Mouse (Mus musculus) limb, embryonic 15.5 days (tissue): ENCODE measurements around the gene 2900092C05Rik. TPM values are rescaled to one million over a fixed set of nuclear protein-coding genes. Genes with fewer than 3 reads are reported as not detected.

Source experiments
- ATAC-seq: fragments of 200-750 bp; cut with Nextera tagmentation; 2 replicates; pipeline ENCODE4 v1.8.0; 2017; ENCODE audit warnings: low read depth, moderate TSS enrichment; ENCODE audit not compliant: insufficient number of reproducible peaks, low FRiP score, low TSS enrichment
- H3K27ac ChIP-seq: fragments of 300-500 bp; sonication (generic); 2 replicates; pipeline ENCODE4 v1.5.1; 2015; ENCODE audit warnings: moderate library complexity, mild to moderate bottlenecking, inconsistent platforms
- H3K27me3 ChIP-seq: fragments of 300-500 bp; sonication (generic); 2 replicates; pipeline ENCODE4 v1.6.1; 2015; ENCODE audit warnings: inconsistent platforms
- H3K36me3 ChIP-seq: fragments of 300-500 bp; sonication (generic); 2 replicates; pipeline ENCODE4 v1.6.1; 2015; ENCODE audit warnings: inconsistent platforms
- H3K4me1 ChIP-seq: fragments of 300-500 bp; sonication (generic); 2 replicates; pipeline ENCODE4 v1.6.1; 2015; ENCODE audit warnings: inconsistent platforms
- H3K4me2 ChIP-seq: fragments of 300-500 bp; sonication (generic); 2 replicates; pipeline ENCODE4 v1.6.1; 2015; ENCODE audit warnings: mild to moderate bottlenecking, inconsistent platforms
- H3K4me3 ChIP-seq: fragments of 300-500 bp; sonication (generic); 2 replicates; pipeline ENCODE4 v1.5.1; 2015; ENCODE audit warnings: mild to moderate bottlenecking, inconsistent platforms
- H3K9ac ChIP-seq: fragments of 300-500 bp; sonication (generic); 2 replicates; pipeline ENCODE4 v1.6.1; 2015; ENCODE audit warnings: inconsistent platforms
- H3K9me3 ChIP-seq: fragments of 300-500 bp; sonication (generic); 2 replicates; pipeline ENCODE4 v1.6.1; 2016; ENCODE audit warnings: inconsistent platforms
- WGBS: fragments of 180-500 bp; shearing (Covaris S2); methylation state at CpG from one replicate; pipeline ENCODE4 v1.1.7; 2015; 5-methylcytosine and 5-hydroxymethylcytosine counted together
- polyA plus RNA-seq: library from polyadenylated mRNA; unstranded; fragments of >200 nt; fragmentation: Nextera tagmentation; extraction: Ambion mirVana; gene quantifications from 2 replicates; pipeline ENCODE4 v1.2.1, GENCODE M21; 2015

Gene 2900092C05Rik
- not detected in 2 replicates for polyA plus RNA-seq

GRCm38 (mm10) chr7:12512217-12512616, at the start of gene 2900092C05Rik:
TSS of gene 2900092C05Rik (plus strand) at chr7:12512517.
- H3K4me2 ChIP-seq: no peak within 1 kb of the TSS
- H3K4me3 ChIP-seq: no peak within 1 kb of the TSS
- no peak within 1 kb of the TSS for H3K27ac ChIP-seq
- H3K9ac ChIP-seq: no peak within 1 kb of the TSS
- no peaks in the 10 kb centered on the region for H3K27me3 ChIP-seq
- no peak for ATAC-seq
- 60% methylated on average over 2 of the region's 2 CpGs for WGBS
- H3K36me3 ChIP-seq: no peaks in the 10 kb centered on the region
- no peaks in the 10 kb centered on the region for H3K9me3 ChIP-seq
- H3K4me1 ChIP-seq: no peaks in the 10 kb centered on the region

GRCm38 (mm10) chr7:12478158-12479008, 33.9 kb upstream of the 2900092C05Rik start, which contains the start of gene Zfp606:
TSS of gene Zfp606 (plus strand) at chr7:12478293.
- peaks cover 31% of the 10 kb centered on the region for H3K36me3 ChIP-seq
- peak; percentile 94 for ATAC-seq
- H3K4me3 ChIP-seq: peak within 1 kb of the TSS; percentile 64
- H3K4me2 ChIP-seq: peak within 1 kb of the TSS; percentile 43
- H3K9ac ChIP-seq: peak within 1 kb of the TSS; percentile 97
- 1% methylated on average over 50 of the region's 53 CpGs for WGBS
- 0 out of 2 replicates have a peak, but pooled peaks cover 4% of the 10 kb centered on the region for H3K4me1 ChIP-seq
- peak within 1 kb of the TSS; percentile 89 for H3K27ac ChIP-seq
- H3K27me3 ChIP-seq: no peaks in the 10 kb centered on the region
- H3K9me3 ChIP-seq: no peaks in the 10 kb centered on the region

GRCm38 (mm10) chr7:12479009-12479346, 33.3 kb upstream of the 2900092C05Rik start:
- Histone ChIP-seq H3K4me1 (0 out of 2 replicates have a peak, but pooled peaks cover 4% of the 10 kb centered on the region), H3K9ac (peak overlapping the region; percentile 97), H3K9me3 (no peaks in the 10 kb centered on the region), H3K27me3 (no peaks in the 10 kb centered on the region), H3K36me3 (peaks cover 37% of the 10 kb centered on the region), H3K27ac (peak overlapping the region; percentile 89; the same call in 1 of the 2 replicates), H3K4me2 (peak overlapping the region; percentile 43), H3K4me3 (peak overlapping the region; percentile 64)
- no peak for ATAC-seq
- under 1% methylated on average over 8 of the region's 8 CpGs for WGBS

GRCm38 (mm10) chr7:12479525-12479924, 32.8 kb upstream of the 2900092C05Rik start:
- Histone ChIP-seq H3K4me2 (peak overlapping the region; percentile 43), H3K36me3 (peaks cover 43% of the 10 kb centered on the region), H3K9ac (no peak overlapping the region), H3K27me3 (no peaks in the 10 kb centered on the region), H3K27ac (no peak overlapping the region), H3K9me3 (no peaks in the 10 kb centered on the region), H3K4me3 (peak overlapping the region; percentile 64), H3K4me1 (0 out of 2 replicates have a peak, but pooled peaks cover 4% of the 10 kb centered on the region)
- no peak for ATAC-seq
- WGBS: 83% methylated on average over 4 of the region's 4 CpGs

GRCm38 (mm10) chr7:12483771-12484170, 28.5 kb upstream of the 2900092C05Rik start:
- Histone ChIP-seq H3K4me1 (0 out of 2 replicates have a peak, but pooled peaks cover 4% of the 10 kb centered on the region), H3K4me2 (no peak overlapping the region), H3K9me3 (peaks cover 16% of the 10 kb centered on the region), H3K36me3 (peaks cover 85% of the 10 kb centered on the region), H3K4me3 (no peak overlapping the region), H3K9ac (no peak overlapping the region), H3K27ac (no peak overlapping the region), H3K27me3 (no peaks in the 10 kb centered on the region)
- ATAC-seq: no peak
- WGBS: 93% methylated on average over 6 of the region's 6 CpGs

- Histone ChIP-seq H3K36me3 (peaks cover 97% of the 10 kb centered on the region), H3K27ac (no peak overlapping the region), H3K4me1 (no peaks in the 10 kb centered on the region), H3K4me2 (no peak overlapping the region), H3K9me3 (peaks cover 34% of the 10 kb centered on the region), H3K9ac (no peak overlapping the region), H3K27me3 (no peaks in the 10 kb centered on the region), H3K4me3 (no peak overlapping the region)
- 94% methylated on average over 1 of the region's 1 CpGs for WGBS
- no peak for ATAC-seq
These were observed 26.4 kb upstream of the 2900092C05Rik start for GRCm38 (mm10) chr7:12485956-12486355.

- H3K27me3 ChIP-seq: no peaks in the 10 kb centered on the region
- peaks cover 36% of the 10 kb centered on the region for H3K9me3 ChIP-seq
- H3K9ac ChIP-seq: no peak overlapping the region
- peaks cover 97% of the 10 kb centered on the region for H3K36me3 ChIP-seq
- no peak overlapping the region for H3K4me2 ChIP-seq
- ATAC-seq: no peak
- no peak overlapping the region for H3K27ac ChIP-seq
- no peak overlapping the region for H3K4me3 ChIP-seq
- H3K4me1 ChIP-seq: no peaks in the 10 kb centered on the region
These were observed 25.6 kb upstream of the 2900092C05Rik start for GRCm38 (mm10) chr7:12486691-12487090.

- H3K4me2 ChIP-seq: no peak overlapping the region
- H3K27ac ChIP-seq: no peak overlapping the region
- no peak overlapping the region for H3K9ac ChIP-seq
- H3K36me3 ChIP-seq: no peaks in the 10 kb centered on the region
- H3K9me3 ChIP-seq: no peaks in the 10 kb centered on the region
- no peak overlapping the region for H3K4me3 ChIP-seq
- no peaks in the 10 kb centered on the region for H3K4me1 ChIP-seq
- 63% methylated on average over 1 of the region's 1 CpGs for WGBS
- no peak for ATAC-seq
- no peaks in the 10 kb centered on the region for H3K27me3 ChIP-seq
These were observed 1.4 kb upstream of the 2900092C05Rik start for GRCm38 (mm10) chr7:12510913-12511312.

Other genes with a start within 250 kb of the 2900092C05Rik start
- gene Vmn1r81, start 244.2 kb upstream of the 2900092C05Rik start, polyA plus RNA-seq: not detected in 2 replicates
- gene Vmn1r82, start 212.1 kb upstream of the 2900092C05Rik start, polyA plus RNA-seq: not detected in 2 replicates
- not detected in 2 replicates for gene Vmn1r83, start 183.0 kb upstream of the 2900092C05Rik start, polyA plus RNA-seq
- gene Vmn1r84, start 143.2 kb upstream of the 2900092C05Rik start, polyA plus RNA-seq: not detected in 2 replicates
- 4.3 and 5.3 TPM in 2 replicates for gene Zfp551, start 89.8 kb upstream of the 2900092C05Rik start, polyA plus RNA-seq
- 17.2 and 18.2 TPM in 2 replicates for gene Zfp606, start 34.2 kb upstream of the 2900092C05Rik start, polyA plus RNA-seq
- gene Vmn2r53, start 96.3 kb downstream of the 2900092C05Rik start, polyA plus RNA-seq: 0.01 TPM in 1 of 2 replicates, not detected in the other
- not detected in 2 replicates for gene Vmn2r54, start 127.8 kb downstream of the 2900092C05Rik start, polyA plus RNA-seq
- not detected in 2 replicates for gene Vmn2r55, start 172.5 kb downstream of the 2900092C05Rik start, polyA plus RNA-seq
- not detected in 2 replicates for gene Vmn2r56, start 222.5 kb downstream of the 2900092C05Rik start, polyA plus RNA-seq